Mouse (Mus musculus): ENCODE data around the gene Tmem62.
"Not testable (repeated sequence)": the region's sequence is repeated elsewhere in the genome, so short reads cannot be mapped to it uniquely, and the experiment has no call there.

Tmem62 gene

DNA sequence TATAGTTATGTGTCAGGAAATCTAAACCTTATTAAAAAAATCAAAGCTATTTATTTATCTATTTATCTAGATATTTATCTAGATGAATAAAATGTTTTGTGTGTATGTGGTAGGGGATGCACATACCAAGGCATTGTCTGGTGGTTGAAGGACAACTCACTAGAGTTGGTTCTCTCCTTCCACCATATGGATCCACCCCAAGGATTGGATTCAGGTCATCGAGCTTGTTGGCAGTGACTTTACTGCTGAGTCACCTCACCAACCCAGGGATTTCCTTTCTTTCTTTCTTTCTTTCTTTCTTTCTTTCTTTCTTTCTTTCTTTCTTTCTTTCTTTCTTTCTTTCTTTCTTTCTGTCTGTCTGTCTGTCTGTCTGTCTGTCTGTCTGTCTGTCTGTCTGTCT, 19.8 kb downstream of the Tmem62 start:
- DNase-seq (ENCODE audit: low spot score) = not testable (repeated sequence)

- no peak for DNase-seq (ENCODE audit: low spot score)
Measured at GRCm38 (mm10) chr2:120998863-120999262, 22.0 kb downstream of the Tmem62 start.

DNA sequence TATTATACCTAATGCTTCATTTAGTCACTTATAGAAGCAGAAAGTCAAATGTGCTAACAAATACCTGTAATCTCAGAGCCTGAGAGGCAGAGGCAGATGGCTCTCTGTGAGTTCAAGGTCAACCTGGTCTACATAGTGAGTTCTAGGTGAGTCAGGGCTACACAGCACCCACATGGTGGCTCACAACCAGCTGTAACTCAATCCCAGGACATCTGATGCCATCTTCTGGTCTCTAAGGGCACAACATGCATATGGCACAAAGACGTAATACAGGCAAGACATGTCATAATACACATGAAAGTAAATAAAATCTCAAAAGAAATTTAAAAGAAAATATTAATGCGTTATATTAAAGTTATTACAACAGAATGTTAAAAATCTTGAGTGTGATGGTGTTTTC, 26.8 kb downstream of the Tmem62 start:
- no peak for DNase-seq (ENCODE audit: low spot score)

GRCm38 (mm10) chr2:121004018-121004811, 27.4 kb downstream of the Tmem62 start:
- no peak for DNase-seq (ENCODE audit: low spot score)

DNA sequence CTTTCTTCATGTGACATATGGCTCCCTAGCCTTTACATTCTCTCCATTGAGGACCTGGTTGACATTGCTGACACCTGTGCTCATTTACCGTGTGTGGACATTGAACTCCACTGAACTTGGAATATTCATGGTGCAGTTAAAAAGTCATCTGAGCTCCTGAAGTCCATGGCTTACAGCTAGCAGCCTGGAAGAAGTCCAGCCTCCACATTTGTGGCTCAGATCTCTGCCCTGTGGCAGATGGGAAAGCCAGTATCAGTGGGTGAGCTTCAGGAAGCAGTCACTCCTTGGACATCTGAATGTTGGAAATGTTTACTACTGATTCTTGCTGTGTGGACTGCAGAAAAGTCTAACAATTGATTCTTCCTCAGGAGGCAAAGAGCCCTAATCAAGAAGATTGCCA, 30.2 kb downstream of the Tmem62 start:
- no peak for DNase-seq (ENCODE audit: low spot score)

GRCm38 (mm10) chr2:121007925-121008663, 31.3 kb downstream of the Tmem62 start, which contains the start of gene Ccndbp1:
Gene Ccndbp1 (plus strand): TSS chr2:121008403.
- peak; percentile 91 for DNase-seq (ENCODE audit: low spot score)

DNA sequence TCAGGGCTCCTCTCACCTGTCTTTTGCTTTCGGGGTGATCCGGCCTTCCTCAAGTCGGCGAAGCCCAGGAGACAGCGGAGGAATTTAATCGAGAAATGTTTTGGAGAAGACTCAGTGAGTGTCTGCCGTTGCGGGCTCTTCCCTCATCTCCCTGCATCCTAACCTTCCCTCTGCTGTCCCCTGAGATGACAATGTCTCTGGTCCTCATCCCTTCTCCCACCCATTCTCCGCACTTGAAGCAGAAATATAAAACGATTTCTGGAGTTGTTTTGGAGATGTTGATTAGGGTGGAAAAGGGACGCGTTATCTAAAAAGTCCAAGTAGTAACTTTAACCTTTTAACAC, 31.8 kb downstream of the Tmem62 start:
- no peak for DNase-seq (ENCODE audit: low spot score)

DNA sequence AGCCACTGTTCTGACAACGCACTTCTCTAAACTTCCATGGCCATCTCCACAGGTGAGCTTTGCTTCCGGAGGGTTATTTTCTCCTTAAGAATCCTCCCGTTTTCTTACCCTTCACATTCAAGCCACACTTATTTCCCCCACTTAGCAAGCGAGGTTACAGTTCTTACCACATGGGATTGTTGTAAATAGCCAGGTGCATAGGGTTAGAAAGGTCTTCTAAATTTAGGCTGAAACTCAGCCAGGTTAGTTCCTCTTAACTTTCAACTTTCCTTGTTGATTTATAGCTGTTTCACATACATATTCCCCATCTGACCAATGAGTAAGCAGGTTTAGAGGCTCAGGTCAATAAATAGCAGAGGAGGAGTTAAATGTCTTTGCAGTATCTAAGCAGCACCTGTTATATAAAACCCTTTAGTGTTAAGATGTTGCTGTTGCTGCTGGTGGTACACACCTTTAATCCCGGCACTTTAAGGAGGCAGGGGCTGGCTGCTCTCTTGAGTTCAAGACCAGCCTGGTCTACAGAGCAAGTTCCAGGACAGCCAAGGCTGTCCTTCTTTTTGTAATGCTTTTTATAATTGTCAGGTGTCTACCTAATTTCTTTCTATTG, 32.4 kb downstream of the Tmem62 start:
- no peak for DNase-seq (ENCODE audit: low spot score)

GRCm38 (mm10) chr2:121012676-121013075, 35.9 kb downstream of the Tmem62 start:
- DNase-seq (ENCODE audit: low spot score) = no peak

- no peak for DNase-seq (ENCODE audit: low spot score)
Measured at GRCm38 (mm10) chr2:121015507-121015906, 38.7 kb downstream of the Tmem62 start.

- no peak for DNase-seq (ENCODE audit: low spot score)
Measured at GRCm38 (mm10) chr2:121016226-121016625, 39.4 kb downstream of the Tmem62 start.

- no peak for DNase-seq (ENCODE audit: low spot score)
Measured at GRCm38 (mm10) chr2:121017151-121017550, 40.3 kb downstream of the Tmem62 start.

- no peak for DNase-seq (ENCODE audit: low spot score)
Measured at GRCm38 (mm10) chr2:121022918-121023317, 46.1 kb downstream of the Tmem62 start.

DNA sequence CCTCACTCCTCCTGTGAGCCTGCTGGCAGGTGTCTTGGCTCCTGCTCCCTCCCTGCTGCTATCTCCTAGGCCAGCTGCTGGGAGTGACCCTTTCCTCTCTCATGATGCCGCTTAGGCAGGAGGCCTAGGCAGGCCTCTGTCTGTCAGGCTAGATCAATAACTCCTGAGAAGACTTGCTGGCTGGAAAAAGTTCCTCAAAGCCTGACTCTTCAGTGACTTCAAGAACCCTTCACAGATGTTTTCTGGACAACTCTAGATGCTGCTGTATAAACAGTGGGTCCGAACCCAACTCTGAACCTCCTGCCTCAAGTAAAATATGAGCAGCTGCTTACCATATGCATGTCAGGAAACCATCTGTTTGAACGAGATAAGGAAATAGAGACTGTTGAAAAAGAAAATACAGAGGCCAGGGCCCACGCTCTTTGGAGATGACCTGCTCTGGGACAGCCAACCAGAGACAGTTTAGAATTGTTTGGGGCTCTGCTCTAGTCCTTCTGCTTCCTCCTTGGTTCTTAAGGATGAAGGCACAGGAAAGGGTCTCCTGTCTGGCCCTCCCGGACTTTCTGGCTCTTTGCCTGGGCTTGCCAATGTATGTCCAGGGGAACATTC, 60.0 kb downstream of the Tmem62 start, which contains the start of gene Epb42:
Gene Epb42 (minus strand): TSS at position 340 of the 609 bp plus-strand sequence.
- DNase-seq (ENCODE audit: low spot score) = no peak

DNA sequence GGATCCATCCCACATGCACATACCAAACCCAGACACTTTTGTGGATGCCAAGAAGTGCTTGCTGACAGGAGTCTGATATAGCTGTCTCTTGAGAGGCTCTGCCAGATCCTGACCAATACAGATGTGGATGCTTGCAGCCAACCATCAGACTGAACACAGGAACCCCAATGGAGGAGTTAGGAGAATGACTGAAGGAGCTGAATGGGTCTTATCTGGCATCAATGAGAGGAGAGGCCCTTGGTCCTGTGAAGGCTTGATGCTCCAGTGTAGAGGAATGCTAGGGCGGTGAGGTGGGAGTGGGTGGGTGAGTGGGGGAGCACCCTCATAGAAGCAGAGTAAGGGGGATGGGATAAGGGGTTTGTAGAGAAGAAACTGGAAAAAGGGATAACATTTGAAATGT, 62.0 kb downstream of the Tmem62 start:
- DNase-seq (ENCODE audit: low spot score) = not testable (repeated sequence)

DNA sequence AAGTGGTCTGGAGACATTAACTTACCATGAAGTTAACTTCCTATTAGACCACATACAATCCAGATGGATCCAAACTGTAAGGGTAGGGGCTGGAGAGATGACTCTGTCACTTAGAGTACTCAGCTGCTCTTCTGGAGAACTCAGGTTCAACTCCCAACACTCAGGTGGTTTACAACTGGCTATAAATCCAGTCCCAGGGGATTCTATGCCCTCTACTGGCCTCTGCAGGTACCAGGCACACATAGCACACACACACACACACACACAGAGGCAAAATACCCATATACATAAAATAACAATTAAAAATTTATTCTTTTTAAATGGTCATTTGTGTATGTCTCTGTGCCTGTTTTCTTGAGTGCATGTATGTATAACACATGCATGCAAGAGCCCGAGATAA, 62.6 kb downstream of the Tmem62 start:
- no peak for DNase-seq (ENCODE audit: low spot score)

- no peak for DNase-seq (ENCODE audit: low spot score)
Measured at GRCm38 (mm10) chr2:121041098-121041497, 64.3 kb downstream of the Tmem62 start.

GRCm38 (mm10) chr2:121045653-121046052, 68.8 kb downstream of the Tmem62 start:
- no peak for DNase-seq (ENCODE audit: low spot score)

DNA sequence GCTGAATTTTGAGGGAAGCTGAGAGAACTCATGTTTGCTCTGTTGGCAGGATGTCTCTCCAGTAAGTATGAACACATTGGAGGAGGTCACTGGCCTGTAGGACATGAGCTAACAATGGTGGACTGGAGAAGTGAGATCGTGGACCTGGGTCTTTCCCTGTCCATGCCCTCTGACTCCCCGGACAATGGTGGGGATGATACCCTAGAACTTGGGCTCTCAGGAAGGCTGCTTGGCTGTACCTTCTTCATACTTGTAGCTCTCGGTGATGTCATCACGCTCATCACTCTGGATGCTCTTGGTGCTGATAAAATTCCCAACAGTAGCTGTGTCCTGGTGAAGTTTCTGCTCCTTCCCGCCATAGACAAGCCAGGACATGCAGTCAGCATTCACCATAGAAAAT, 75.4 kb downstream of the Tmem62 start:
- no peak for DNase-seq (ENCODE audit: low spot score)

- no peak for DNase-seq (ENCODE audit: low spot score)
Measured at GRCm38 (mm10) chr2:121054060-121054459, 77.2 kb downstream of the Tmem62 start.

- DNase-seq (ENCODE audit: low spot score) = no peak
Measured at GRCm38 (mm10) chr2:121055915-121056314, 79.1 kb downstream of the Tmem62 start.
